Mouse (Mus musculus): ENCODE data around the gene Rapgef5. TPM values are rescaled to one million over a fixed set of nuclear protein-coding genes. Genes with fewer than 3 reads are reported as not detected.

Rapgef5 gene
- polyA plus RNA-seq, 1 experiment from 2014 or later = 12.4 TPM

GRCm38 (mm10) chr12:117751045-117751444, 234.8 kb downstream of the Rapgef5 start:
- Histone ChIP-seq H3K4me1 (ENCODE audit: control insufficient read depth, insufficient read depth, low read length) (peaks cover 16% of the 10 kb centered on the region), H3K27ac (replicated peaks; ENCODE audit: low read depth, low read length) (peak overlapping the region; percentile 41; the same call in 1 of the 2 replicates), H3K9ac (ENCODE audit: low read depth, low read length) (no peak overlapping the region), H3K9me3 (ENCODE audit: control insufficient read depth, low read length) (no peaks in the 10 kb centered on the region), H3K4me3 (ENCODE audit: low read depth, low read length) (no peak overlapping the region), H3K4me2 (ENCODE audit: low read depth, low read length) (peak overlapping the region; percentile 40), H3K27me3 (replicated peaks; ENCODE audit: control insufficient read depth, insufficient read depth, low read length) (no peaks in the 10 kb centered on the region), H3K36me3 (ENCODE audit: control insufficient read depth, insufficient read depth, low read length) (no peaks in the 10 kb centered on the region)
- ATAC-seq (ENCODE audit: low read depth) (peak; percentile 51), DNase-seq (ENCODE audit: low spot score) (peak; percentile 63)
- WGBS = 14% methylated on average over 9 of the region's 9 CpGs

DNA sequence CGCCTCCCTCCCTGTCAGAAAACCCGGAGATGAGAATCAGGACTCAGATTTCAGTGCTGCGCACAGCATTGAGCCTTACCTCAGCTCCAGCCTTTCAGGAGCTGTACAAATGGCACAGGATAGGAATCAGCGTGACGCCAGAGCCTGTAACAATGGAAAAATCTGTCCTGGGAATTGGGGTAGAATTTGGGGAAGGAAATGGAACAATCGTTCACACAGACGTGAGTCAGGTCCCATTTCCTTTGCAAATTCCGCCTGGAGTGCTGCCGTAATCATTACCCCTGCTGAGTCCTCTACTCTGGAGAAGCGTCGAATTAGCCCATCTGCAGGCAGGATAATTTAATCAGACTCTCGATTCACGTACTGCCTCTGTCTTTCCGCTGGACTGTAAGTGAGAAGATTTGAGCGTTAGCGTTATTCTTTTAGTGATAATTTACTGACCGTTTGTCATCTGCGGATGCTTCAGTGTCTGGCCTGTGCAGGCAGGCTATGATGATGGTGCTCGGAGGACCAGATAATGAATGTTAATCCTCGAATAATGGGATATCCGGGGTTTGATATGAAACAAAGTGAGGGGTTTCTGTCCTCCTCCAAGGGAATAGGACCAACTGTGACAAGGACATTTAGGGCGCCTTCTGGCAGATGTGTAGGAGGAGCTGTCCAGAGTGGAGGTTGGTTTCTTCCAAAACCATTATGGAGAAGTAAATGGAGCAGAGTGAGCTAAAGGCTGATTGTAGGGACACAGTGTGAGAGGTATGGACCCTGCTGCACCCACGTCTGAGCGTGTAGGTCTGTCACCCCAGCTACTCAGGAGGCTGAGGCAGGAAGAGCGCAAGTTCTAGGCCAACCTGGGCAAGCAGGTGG, 235.5 kb downstream of the Rapgef5 start:
- 31% methylated on average over 25 of the region's 25 CpGs for WGBS
- no peaks in the 10 kb centered on the region for H3K36me3 ChIP-seq (ENCODE audit: control insufficient read depth, insufficient read depth, low read length)
- no peaks in the 10 kb centered on the region for H3K27me3 ChIP-seq (replicated peaks; ENCODE audit: control insufficient read depth, insufficient read depth, low read length)
- H3K4me1 ChIP-seq (ENCODE audit: control insufficient read depth, insufficient read depth, low read length) = peaks cover 16% of the 10 kb centered on the region
- H3K27ac ChIP-seq (replicated peaks; ENCODE audit: low read depth, low read length) = peak overlapping the region; percentile 41; the same call in 1 of the 2 replicates
- H3K4me2 ChIP-seq (ENCODE audit: low read depth, low read length) = peak overlapping the region; percentile 40
- H3K9ac ChIP-seq (ENCODE audit: low read depth, low read length) = no peak overlapping the region
- no peaks in the 10 kb centered on the region for H3K9me3 ChIP-seq (ENCODE audit: control insufficient read depth, low read length)
- no peak overlapping the region for H3K4me3 ChIP-seq (ENCODE audit: low read depth, low read length)
- DNase-seq (ENCODE audit: low spot score) (peak; percentile 79), ATAC-seq (ENCODE audit: low read depth) (peak; percentile 85)

DNA sequence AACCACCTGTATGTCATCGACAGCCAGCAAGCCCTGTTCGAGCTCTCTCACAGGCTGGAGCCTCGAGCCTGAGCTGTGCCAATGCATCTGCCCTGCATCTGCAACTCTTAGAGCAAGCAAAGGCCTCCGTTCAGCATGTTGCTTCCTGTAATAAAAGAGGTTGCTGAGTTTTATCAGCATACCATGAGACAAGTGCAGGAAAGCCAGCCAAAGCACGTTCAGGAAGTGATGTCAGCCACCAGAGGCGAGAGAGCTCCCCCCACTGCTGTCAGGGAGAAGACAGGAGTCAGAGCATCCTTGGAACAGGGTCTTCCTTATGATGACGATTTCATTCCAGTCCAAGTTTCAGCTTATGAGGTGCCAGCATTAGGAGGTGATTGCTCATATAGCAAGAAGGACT, 239.7 kb downstream of the Rapgef5 start:
- Histone ChIP-seq H3K27me3 (replicated peaks; ENCODE audit: control insufficient read depth, insufficient read depth, low read length) (no peaks in the 10 kb centered on the region), H3K27ac (replicated peaks; ENCODE audit: low read depth, low read length) (no peak overlapping the region), H3K9ac (ENCODE audit: low read depth, low read length) (no peak overlapping the region), H3K36me3 (ENCODE audit: control insufficient read depth, insufficient read depth, low read length) (no peaks in the 10 kb centered on the region), H3K4me3 (ENCODE audit: low read depth, low read length) (no peak overlapping the region), H3K9me3 (ENCODE audit: control insufficient read depth, low read length) (no peaks in the 10 kb centered on the region), H3K4me2 (ENCODE audit: low read depth, low read length) (no peak overlapping the region), H3K4me1 (ENCODE audit: control insufficient read depth, insufficient read depth, low read length) (peaks cover 12% of the 10 kb centered on the region)
- no peak for ATAC-seq (ENCODE audit: low read depth)
- WGBS = 53% methylated on average over 7 of the region's 7 CpGs
- DNase-seq (ENCODE audit: low spot score) = peak; percentile 37

GRCm38 (mm10) chr12:117760373-117760772, 244.1 kb downstream of the Rapgef5 start:
- Histone ChIP-seq H3K27me3 (replicated peaks; ENCODE audit: control insufficient read depth, insufficient read depth, low read length) (no peaks in the 10 kb centered on the region), H3K4me1 (ENCODE audit: control insufficient read depth, insufficient read depth, low read length) (no peaks in the 10 kb centered on the region), H3K4me2 (ENCODE audit: low read depth, low read length) (no peak overlapping the region), H3K36me3 (ENCODE audit: control insufficient read depth, insufficient read depth, low read length) (no peaks in the 10 kb centered on the region), H3K4me3 (ENCODE audit: low read depth, low read length) (no peak overlapping the region), H3K9ac (ENCODE audit: low read depth, low read length) (no peak overlapping the region), H3K9me3 (ENCODE audit: control insufficient read depth, low read length) (no peaks in the 10 kb centered on the region), H3K27ac (replicated peaks; ENCODE audit: low read depth, low read length) (no peak overlapping the region)
- 83% methylated on average over 5 of the region's 5 CpGs for WGBS
- DNase-seq (ENCODE audit: low spot score) (no peak), ATAC-seq (ENCODE audit: low read depth) (no peak)

DNA sequence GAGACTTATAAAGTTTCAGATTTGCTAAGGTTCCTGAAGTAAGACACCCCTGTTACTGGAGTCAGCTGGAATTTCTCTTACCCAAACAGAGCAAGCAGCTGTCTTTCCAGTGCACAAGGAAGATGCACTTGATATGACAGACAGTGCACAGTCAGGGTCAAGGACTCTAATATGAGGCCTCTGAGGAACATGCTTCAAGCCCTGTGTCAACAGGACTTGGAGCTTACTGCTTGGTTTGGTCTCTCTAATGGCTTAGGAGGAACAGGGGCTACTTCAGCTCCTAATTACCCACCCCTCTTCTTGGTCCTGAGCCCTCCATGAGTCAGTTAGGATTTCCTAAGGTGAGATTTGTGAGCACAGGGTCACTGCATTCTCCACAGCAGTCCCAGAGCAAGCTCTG, 244.6 kb downstream of the Rapgef5 start:
- ATAC-seq (ENCODE audit: low read depth) (no peak), DNase-seq (ENCODE audit: low spot score) (no peak)
- H3K9ac ChIP-seq (ENCODE audit: low read depth, low read length) = no peak overlapping the region
- H3K27me3 ChIP-seq (replicated peaks; ENCODE audit: control insufficient read depth, insufficient read depth, low read length) = no peaks in the 10 kb centered on the region
- H3K4me1 ChIP-seq (ENCODE audit: control insufficient read depth, insufficient read depth, low read length) = no peaks in the 10 kb centered on the region
- H3K4me2 ChIP-seq (ENCODE audit: low read depth, low read length) = no peak overlapping the region
- no peaks in the 10 kb centered on the region for H3K9me3 ChIP-seq (ENCODE audit: control insufficient read depth, low read length)
- H3K36me3 ChIP-seq (ENCODE audit: control insufficient read depth, insufficient read depth, low read length) = no peaks in the 10 kb centered on the region
- H3K27ac ChIP-seq (replicated peaks; ENCODE audit: low read depth, low read length) = no peak overlapping the region
- no peak overlapping the region for H3K4me3 ChIP-seq (ENCODE audit: low read depth, low read length)

DNA sequence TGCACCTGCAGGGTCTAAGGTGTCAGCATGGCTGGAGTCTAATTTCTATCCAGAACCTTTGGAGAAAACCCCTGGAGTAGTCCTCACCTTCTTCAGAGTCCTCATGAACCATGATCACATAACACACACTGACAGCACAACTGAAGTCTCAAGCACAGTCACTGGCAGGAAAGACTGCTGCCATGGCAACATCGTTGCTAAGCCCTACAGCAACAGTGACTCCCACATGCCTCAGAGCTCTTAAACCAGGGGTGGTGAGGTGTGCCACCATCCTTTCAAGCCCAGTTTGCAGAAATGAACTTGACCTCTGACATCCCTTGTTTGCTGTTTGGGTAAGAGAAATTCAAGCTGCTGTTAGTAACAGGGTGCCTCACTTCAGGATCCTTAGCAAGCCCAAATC, 245.4 kb downstream of the Rapgef5 start:
- 47% methylated on average over 1 of the region's 1 CpGs for WGBS
- no peak for DNase-seq (ENCODE audit: low spot score)
- Histone ChIP-seq H3K9me3 (ENCODE audit: control insufficient read depth, low read length) (no peaks in the 10 kb centered on the region), H3K9ac (ENCODE audit: low read depth, low read length) (no peak overlapping the region), H3K27me3 (replicated peaks; ENCODE audit: control insufficient read depth, insufficient read depth, low read length) (no peaks in the 10 kb centered on the region), H3K4me2 (ENCODE audit: low read depth, low read length) (no peak overlapping the region), H3K4me1 (ENCODE audit: control insufficient read depth, insufficient read depth, low read length) (no peaks in the 10 kb centered on the region), H3K4me3 (ENCODE audit: low read depth, low read length) (no peak overlapping the region), H3K27ac (replicated peaks; ENCODE audit: low read depth, low read length) (no peak overlapping the region), H3K36me3 (ENCODE audit: control insufficient read depth, insufficient read depth, low read length) (no peaks in the 10 kb centered on the region)
- no peak for ATAC-seq (ENCODE audit: low read depth)

DNA sequence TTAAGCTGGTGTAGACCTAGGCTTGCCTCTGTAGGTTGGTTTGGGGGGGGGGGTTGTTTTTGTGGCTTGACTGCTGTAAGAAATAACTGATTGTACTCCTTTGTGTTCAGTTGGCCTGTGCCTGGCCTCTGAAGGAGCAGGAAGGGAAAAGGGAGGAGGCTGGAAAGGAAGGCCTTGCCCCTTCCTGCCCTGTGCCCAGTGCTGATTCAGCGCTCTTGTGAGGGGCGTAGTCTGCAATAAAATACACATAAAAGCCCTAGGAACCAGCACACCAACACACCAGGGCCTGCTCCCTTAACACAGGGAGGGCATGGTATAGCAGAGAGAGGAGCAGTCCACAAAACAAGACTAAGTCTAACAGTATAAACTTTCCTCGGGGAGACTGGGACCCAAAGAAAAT, 247.0 kb downstream of the Rapgef5 start:
- Histone ChIP-seq H3K9me3 (ENCODE audit: control insufficient read depth, low read length) (no peaks in the 10 kb centered on the region), H3K9ac (ENCODE audit: low read depth, low read length) (no peak overlapping the region), H3K27me3 (replicated peaks; ENCODE audit: control insufficient read depth, insufficient read depth, low read length) (no peaks in the 10 kb centered on the region), H3K27ac (replicated peaks; ENCODE audit: low read depth, low read length) (no peak overlapping the region), H3K4me2 (ENCODE audit: low read depth, low read length) (no peak overlapping the region), H3K4me1 (ENCODE audit: control insufficient read depth, insufficient read depth, low read length) (no peaks in the 10 kb centered on the region), H3K36me3 (ENCODE audit: control insufficient read depth, insufficient read depth, low read length) (no peaks in the 10 kb centered on the region), H3K4me3 (ENCODE audit: low read depth, low read length) (no peak overlapping the region)
- DNase-seq (ENCODE audit: low spot score) = peak; percentile 27
- 61% methylated on average over 3 of the region's 3 CpGs for WGBS
- ATAC-seq (ENCODE audit: low read depth) = no peak

DNA sequence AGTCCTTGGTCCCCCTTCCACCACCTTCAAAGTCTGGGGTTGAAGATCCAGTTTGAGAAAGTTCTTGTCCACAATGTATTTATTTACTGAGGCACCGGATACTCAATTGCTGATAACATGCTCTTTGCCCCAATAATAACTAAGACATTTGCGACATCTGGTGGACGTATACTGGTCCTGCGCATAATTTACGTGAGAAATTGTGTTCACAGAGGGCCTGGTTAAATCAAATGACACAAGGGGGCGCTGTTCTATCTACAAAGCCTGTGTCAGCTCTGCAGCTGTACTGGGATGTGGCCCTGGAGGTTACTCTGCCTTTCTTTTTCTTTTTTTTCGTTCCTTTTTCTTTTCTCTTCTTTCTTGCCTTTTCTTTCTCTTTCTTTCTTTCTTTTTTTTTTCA, 248.6 kb downstream of the Rapgef5 start:
- 10% methylated on average over 7 of the region's 7 CpGs for WGBS
- H3K9ac ChIP-seq (ENCODE audit: low read depth, low read length) = no peak overlapping the region
- no peak overlapping the region for H3K27ac ChIP-seq (replicated peaks; ENCODE audit: low read depth, low read length)
- H3K27me3 ChIP-seq (replicated peaks; ENCODE audit: control insufficient read depth, insufficient read depth, low read length) = no peaks in the 10 kb centered on the region
- H3K4me2 ChIP-seq (ENCODE audit: low read depth, low read length) = no peak overlapping the region
- H3K9me3 ChIP-seq (ENCODE audit: control insufficient read depth, low read length) = no peaks in the 10 kb centered on the region
- no peaks in the 10 kb centered on the region for H3K4me1 ChIP-seq (ENCODE audit: control insufficient read depth, insufficient read depth, low read length)
- no peaks in the 10 kb centered on the region for H3K36me3 ChIP-seq (ENCODE audit: control insufficient read depth, insufficient read depth, low read length)
- H3K4me3 ChIP-seq (ENCODE audit: low read depth, low read length) = no peak overlapping the region
- ATAC-seq (ENCODE audit: low read depth) (peak; percentile 48; the same call in 1 of the 2 replicates), DNase-seq (ENCODE audit: low spot score) (peak; percentile 92)

DNA sequence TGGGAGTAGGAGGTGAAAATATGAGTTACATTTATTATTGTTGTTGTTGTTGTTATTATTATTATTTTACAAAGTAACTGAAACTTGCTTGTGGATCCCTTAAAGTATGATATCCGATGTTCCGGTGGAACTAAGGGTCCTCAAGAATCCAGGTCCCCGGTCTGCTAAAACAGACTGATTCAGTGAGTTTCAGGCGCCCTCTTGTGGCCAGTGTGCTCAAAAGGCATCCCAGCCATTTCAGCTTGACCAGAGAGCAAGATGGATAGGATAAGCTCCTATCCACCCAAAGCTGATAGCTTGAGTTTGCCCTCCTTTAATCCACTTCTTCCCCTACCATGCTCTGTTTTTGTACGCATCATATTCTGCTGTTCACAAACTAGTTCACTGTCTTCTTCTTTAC, 252.8 kb downstream of the Rapgef5 start:
- WGBS = 3% methylated on average over 5 of the region's 5 CpGs
- Histone ChIP-seq H3K4me1 (ENCODE audit: control insufficient read depth, insufficient read depth, low read length) (no peaks in the 10 kb centered on the region), H3K27me3 (replicated peaks; ENCODE audit: control insufficient read depth, insufficient read depth, low read length) (no peaks in the 10 kb centered on the region), H3K4me3 (ENCODE audit: low read depth, low read length) (no peak overlapping the region), H3K36me3 (ENCODE audit: control insufficient read depth, insufficient read depth, low read length) (no peaks in the 10 kb centered on the region), H3K9ac (ENCODE audit: low read depth, low read length) (no peak overlapping the region), H3K4me2 (ENCODE audit: low read depth, low read length) (no peak overlapping the region), H3K9me3 (ENCODE audit: control insufficient read depth, low read length) (no peaks in the 10 kb centered on the region), H3K27ac (replicated peaks; ENCODE audit: low read depth, low read length) (no peak overlapping the region)
- no peak for ATAC-seq (ENCODE audit: low read depth)
- peak; percentile 89 for DNase-seq (ENCODE audit: low spot score)
